Mouse (Mus musculus) heart, adult 2 months (tissue): ENCODE measurements at regions not wholly inside any gene's neighbourhood (a gene's known extent, or its start where the extent isn't known, plus 50 kb on each side); places are given as distances from the start of the nearest gene placed in this dataset.

Source experiments
- CTCF ChIP-seq: fragments of 200-600 bp; IDR thresholded peaks from 2 replicates; pipeline ENCODE4 v1.8.1; 2022; ENCODE audit warnings: antibody characterized with exemption, mild to moderate bottlenecking, moderate library complexity
- EP300 ChIP-seq: fragments of 200-500 bp; IDR thresholded peaks from 2 replicates; pipeline ENCODE4 v1.6.1; 2011; ENCODE audit warnings: low read depth, low read length, control low read depth; ENCODE audit not compliant: insufficient read depth
- POLR2A ChIP-seq: fragments of 200-500 bp; IDR thresholded peaks from 2 replicates; pipeline ENCODE4 v1.6.1; 2011; ENCODE audit warnings: mild to moderate bottlenecking, low read depth, low read length, control low read depth; ENCODE audit not compliant: insufficient read depth

- TF ChIP-seq CTCF (no peak), EP300 (no peak), POLR2A (no peak)
Measured at GRCm38 (mm10) chr2:149742661-149743060, 86.3 kb upstream of the Syndig1 start.
